Mouse (Mus musculus): ENCODE data around the gene Gm20390. TPM values are rescaled to one million over a fixed set of nuclear protein-coding genes. Genes with fewer than 3 reads are reported as not detected.
"Not testable (repeated sequence)": the region's sequence is repeated elsewhere in the genome, so short reads cannot be mapped to it uniquely, and the experiment has no call there.

Gene Gm20390
- polyA plus RNA-seq, 1 experiment from 2014 or later, result 347 TPM

DNA sequence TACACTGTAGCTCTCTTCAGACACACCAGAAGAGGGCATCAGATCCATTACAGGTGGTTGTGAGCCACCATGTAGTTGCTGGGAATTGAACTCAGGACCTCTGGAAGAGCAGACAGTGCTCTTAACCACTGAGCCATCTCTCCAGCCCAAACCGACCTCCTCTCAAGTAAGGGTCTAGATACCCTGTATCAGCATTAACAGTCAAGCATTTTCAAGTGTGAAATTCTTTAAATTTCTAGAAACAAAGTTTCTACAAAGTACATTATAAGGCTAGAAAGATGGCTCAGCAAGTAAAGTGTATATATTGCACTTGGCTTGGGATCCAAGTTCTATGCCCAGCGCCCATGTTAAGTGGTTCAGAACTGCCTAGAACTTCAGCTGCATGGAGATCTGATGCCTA, 53.1 kb downstream of the Gm20390 start:
- H3K4me3 ChIP-seq; H3K9ac ChIP-seq; ATAC-seq (ENCODE audit: insufficient number of reproducible peaks, low FRiP score, low TSS enrichment, low read depth); H3K4me1 ChIP-seq; H3K9me3 ChIP-seq; H3K27ac ChIP-seq; H3K27me3 ChIP-seq; H3K4me2 ChIP-seq: not testable (repeated sequence)
- 96% methylated on average over 2 of the region's 2 CpGs for WGBS
- H3K36me3 ChIP-seq, result peaks cover 65% of the 10 kb centered on the region

- Histone ChIP-seq H3K27ac (no peak overlapping the region), H3K4me3 (no peak overlapping the region), H3K9ac (no peak overlapping the region), H3K9me3 (no peaks in the 10 kb centered on the region), H3K27me3 (no peaks in the 10 kb centered on the region), H3K36me3 (peaks cover 60% of the 10 kb centered on the region), H3K4me1 (no peaks in the 10 kb centered on the region), H3K4me2 (no peak overlapping the region)
- ATAC-seq (ENCODE audit: insufficient number of reproducible peaks, low FRiP score, low TSS enrichment, low read depth), result no peak
- 63% methylated on average over 3 of the region's 3 CpGs for WGBS
Measured at GRCm38 (mm10) chr11:93911603-93912002, 56.5 kb downstream of the Gm20390 start.

DNA sequence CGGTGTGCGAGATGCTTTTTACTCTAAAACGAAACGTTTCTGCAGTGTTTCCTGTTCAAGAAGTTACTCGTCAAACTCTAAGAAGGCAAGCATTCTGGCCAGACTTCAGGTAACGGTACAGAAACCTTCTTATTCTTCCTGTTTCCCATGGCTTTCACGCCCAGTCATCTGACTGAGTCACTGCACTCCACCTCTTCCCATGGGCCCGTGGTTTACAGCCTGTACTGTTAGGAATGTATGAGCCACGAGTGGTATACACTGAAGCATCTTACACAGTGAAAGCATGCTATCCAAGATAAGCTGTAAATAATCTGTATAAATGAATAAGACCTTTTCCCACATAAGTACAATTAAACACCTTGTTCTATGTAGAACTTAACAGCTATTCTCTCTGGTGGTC, 59.3 kb downstream of the Gm20390 start:
- Histone ChIP-seq H3K27ac (no peak overlapping the region), H3K4me1 (no peaks in the 10 kb centered on the region), H3K27me3 (no peaks in the 10 kb centered on the region), H3K9ac (no peak overlapping the region), H3K9me3 (no peaks in the 10 kb centered on the region), H3K4me2 (no peak overlapping the region), H3K4me3 (no peak overlapping the region), H3K36me3 (peaks cover 57% of the 10 kb centered on the region)
- 82% methylated on average over 9 of the region's 9 CpGs for WGBS
- no peak for ATAC-seq (ENCODE audit: insufficient number of reproducible peaks, low FRiP score, low TSS enrichment, low read depth)

GRCm38 (mm10) chr11:93907839-93908238, 60.3 kb downstream of the Gm20390 start:
- Histone ChIP-seq H3K4me1 (no peaks in the 10 kb centered on the region), H3K36me3 (peaks cover 52% of the 10 kb centered on the region), H3K4me2 (no peak overlapping the region), H3K9ac (no peak overlapping the region), H3K9me3 (no peaks in the 10 kb centered on the region), H3K4me3 (no peak overlapping the region), H3K27me3 (no peaks in the 10 kb centered on the region), H3K27ac (no peak overlapping the region)
- 81% methylated on average over 3 of the region's 3 CpGs for WGBS
- no peak for ATAC-seq (ENCODE audit: insufficient number of reproducible peaks, low FRiP score, low TSS enrichment, low read depth)

GRCm38 (mm10) chr11:93906834-93907233, 61.3 kb downstream of the Gm20390 start:
- H3K27me3 ChIP-seq, result no peaks in the 10 kb centered on the region
- no peak overlapping the region for H3K4me3 ChIP-seq
- peaks cover 54% of the 10 kb centered on the region for H3K36me3 ChIP-seq
- no peaks in the 10 kb centered on the region for H3K4me1 ChIP-seq
- H3K9me3 ChIP-seq, result no peaks in the 10 kb centered on the region
- 87% methylated on average over 4 of the region's 4 CpGs for WGBS
- no peak overlapping the region for H3K4me2 ChIP-seq
- ATAC-seq (ENCODE audit: insufficient number of reproducible peaks, low FRiP score, low TSS enrichment, low read depth), result no peak
- no peak overlapping the region for H3K27ac ChIP-seq
- H3K9ac ChIP-seq, result no peak overlapping the region

Other genes starting within 250 kb of the Gm20390 start
- 21.6 and 24.3 TPM in 2 replicates for gene Utp18, start 82.5 kb downstream of the Gm20390 start, polyA plus RNA-seq (2015; fragmentation: Nextera tagmentation; extraction: Ambion mirVana)
- gene Mbtd1, start 82.4 kb downstream of the Gm20390 start, polyA plus RNA-seq (2015; fragmentation: Nextera tagmentation; extraction: Ambion mirVana), result 20.3 and 32.4 TPM in 2 replicates
- 322 and 365 TPM in 2 replicates for gene Nme2, start 12.0 kb downstream of the Gm20390 start, polyA plus RNA-seq (2015; fragmentation: Nextera tagmentation; extraction: Ambion mirVana)
- 109 and 113 TPM in 2 replicates for gene Nme1, start 228 bp upstream of the Gm20390 start, polyA plus RNA-seq (2015; fragmentation: Nextera tagmentation; extraction: Ambion mirVana)
- 39.4 and 44.0 TPM in 2 replicates for gene Spag9, start 27.8 kb upstream of the Gm20390 start, polyA plus RNA-seq (2015; fragmentation: Nextera tagmentation; extraction: Ambion mirVana)
- gene Tob1, start 243.2 kb upstream of the Gm20390 start, polyA plus RNA-seq (2015; fragmentation: Nextera tagmentation; extraction: Ambion mirVana), result 43.1 and 47.6 TPM in 2 replicates

Measured in limb, embryonic 15.5 days (tissue).